Comparison of ENCODE assay signal across 8 mouse cellular contexts in the genomic region with DNA sequence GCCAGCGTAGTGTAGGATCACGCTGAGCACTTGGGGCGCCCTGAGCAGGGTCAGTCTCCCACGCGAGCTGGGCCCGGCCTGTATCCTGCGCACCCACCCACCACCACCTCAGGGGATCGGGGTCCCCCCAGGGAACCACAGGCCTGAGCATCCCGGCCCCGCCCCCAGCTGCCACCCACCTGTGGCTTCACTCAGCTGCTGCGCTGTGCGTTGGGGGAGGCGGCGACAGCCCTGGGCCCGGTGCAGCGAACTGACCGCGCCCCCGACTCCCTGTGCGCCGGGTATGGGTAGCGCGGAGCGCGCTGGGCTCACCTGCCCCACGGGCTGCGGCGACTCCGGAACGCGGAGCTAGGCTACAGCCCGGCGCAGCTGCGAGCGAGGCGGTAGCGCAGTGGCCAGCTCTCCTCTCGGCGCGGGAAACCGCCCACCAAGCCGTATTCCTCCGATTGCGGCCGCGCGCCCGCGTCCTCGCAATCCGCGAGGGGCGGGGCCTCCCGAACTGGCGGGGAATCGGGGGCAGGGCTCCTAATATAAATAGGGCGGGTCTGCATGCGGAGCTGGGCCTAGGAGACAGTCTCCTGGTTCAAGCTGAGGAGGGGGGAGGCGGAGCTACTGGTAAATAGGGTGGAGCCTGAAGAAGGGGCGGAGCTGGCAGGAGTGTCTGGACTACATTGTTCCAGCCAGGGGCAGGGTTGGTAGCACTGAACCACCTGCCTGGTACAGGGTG. TPM values are rescaled to one million over a fixed set of nuclear protein-coding genes. Genes with fewer than 3 reads are reported as not detected.
A peak's percentile ranks its signal among the peaks of the same experiment; 100 is the strongest.
DNase-seq lines count a peak whose midpoint lies in the region; ATAC-seq and TF ChIP-seq lines count a peak whose summit lies in the region.

TSS of gene C2cd4c (minus strand) at position 448 of the 727 bp plus-strand sequence.

- peak within 1 kb of the TSS; percentile 43 for H3K27ac ChIP-seq in heart, embryonic 10.5 days
- no peak within 1 kb of the TSS for H3K27ac ChIP-seq in kidney, embryonic 14.5 days (ENCODE audit: low read depth, low read length)
- no peak within 1 kb of the TSS for H3K27ac ChIP-seq in limb, embryonic 14.5 days (replicated peaks; ENCODE audit: low read depth, low read length)
- 0 out of 2 replicates have a peak within 1 kb of the TSS, but pooled peaks have one; percentile 26 for H3K27ac ChIP-seq in midbrain, embryonic 14.5 days (replicated peaks; ENCODE audit: low read depth, low read length)

- no peak for TF ChIP-seq POLR2A in limb, embryonic 14.5 days (IDR thresholded peaks at IDR 0.05; ENCODE audit: borderline replicate concordance, extremely low read depth, insufficient read depth, insufficient read length)

- peak within 1 kb of the TSS; percentile 70 for H3K4me3 ChIP-seq in heart, embryonic 10.5 days
- peak within 1 kb of the TSS; percentile 54 for H3K4me3 ChIP-seq in kidney, embryonic 14.5 days (ENCODE audit: low read length)
- H3K4me3 ChIP-seq in limb, embryonic 14.5 days (replicated peaks; ENCODE audit: low read length): peak within 1 kb of the TSS; percentile 55
- peak within 1 kb of the TSS; percentile 56 for H3K4me3 ChIP-seq in midbrain, embryonic 14.5 days (replicated peaks; ENCODE audit: low read depth, low read length)

- H3K9ac ChIP-seq in kidney, embryonic 14.5 days (ENCODE audit: low read depth, low read length): peak within 1 kb of the TSS; percentile 56
- H3K9ac ChIP-seq in limb, embryonic 14.5 days (ENCODE audit: low read depth, low read length, severe bottlenecking): peak within 1 kb of the TSS; percentile 61
- peak within 1 kb of the TSS; percentile 61 for H3K9ac ChIP-seq in midbrain, embryonic 14.5 days (replicated peaks; ENCODE audit: low read length)

- ATAC-seq in kidney, embryonic 14.5 days (ENCODE audit: low FRiP score, low TSS enrichment): peak; percentile 90
- ATAC-seq in limb, embryonic 14.5 days (ENCODE audit: low FRiP score, low read depth): peak; percentile 76
- peak; percentile 86 for ATAC-seq in midbrain, embryonic 14.5 days (ENCODE audit: low FRiP score, low TSS enrichment)

- H3K4me2 ChIP-seq in kidney, embryonic 14.5 days (replicated peaks; ENCODE audit: low read depth, low read length): peak within 1 kb of the TSS; percentile 97
- H3K4me2 ChIP-seq in limb, embryonic 14.5 days (replicated peaks; ENCODE audit: low read depth, low read length, severe bottlenecking): peak within 1 kb of the TSS; percentile 94
- peak within 1 kb of the TSS; percentile 94 for H3K4me2 ChIP-seq in midbrain, embryonic 14.5 days (ENCODE audit: low read length)

- H3K27me3 ChIP-seq in heart, embryonic 10.5 days (ENCODE audit: insufficient read depth, poor library complexity, severe bottlenecking): peaks cover 64% of the 10 kb centered on the region
- peaks cover 22% of the 10 kb centered on the region for H3K27me3 ChIP-seq in kidney, embryonic 14.5 days (ENCODE audit: control insufficient read depth, insufficient read depth, low read length)
- H3K27me3 ChIP-seq in limb, embryonic 14.5 days (ENCODE audit: control insufficient read depth, insufficient read depth, low read length): peaks cover 21% of the 10 kb centered on the region
- peaks cover 20% of the 10 kb centered on the region for H3K27me3 ChIP-seq in midbrain, embryonic 14.5 days (ENCODE audit: control insufficient read depth, insufficient read depth, low read length)

- peak; percentile 24 to 47 for DNase-seq in urinary bladder, adult 18-20 months (ENCODE audit: low spot score in 2 of 2)
- no peak for DNase-seq in urinary bladder, adult 2 months (ENCODE audit: low spot score)
- peak; percentile 90 for DNase-seq in embryo, embryonic 11 days
- peak; percentile 87 for DNase-seq in heart, embryonic 10.5 days (ENCODE audit: low spot score)
- peak; percentile 53 for DNase-seq in limb, embryonic 14.5 days (ENCODE audit: low spot score)
- peak; percentile 90 for DNase-seq in midbrain, embryonic 14.5 days
- DNase-seq in telencephalon, adult 2 months (ENCODE audit: low read depth, low spot score): peak; percentile 62

- H3K4me1 ChIP-seq in heart, embryonic 10.5 days: peaks cover 29% of the 10 kb centered on the region
- peaks cover 14% of the 10 kb centered on the region for H3K4me1 ChIP-seq in kidney, embryonic 14.5 days (ENCODE audit: control insufficient read depth, insufficient read depth, low read length)
- peaks cover 4% of the 10 kb centered on the region; the same call in 1 of the 2 replicates for H3K4me1 ChIP-seq in limb, embryonic 14.5 days (ENCODE audit: control insufficient read depth, insufficient read depth, low read length)
- peaks cover 23% of the 10 kb centered on the region for H3K4me1 ChIP-seq in midbrain, embryonic 14.5 days (ENCODE audit: control insufficient read depth, insufficient read depth, low read length)

- 1% methylated on average over 60 of the region's 60 CpGs for WGBS in heart, embryonic 10.5 days
- 1% methylated on average over 59 of the region's 60 CpGs for WGBS in kidney, embryonic 14.5 days
- 2% methylated on average over 54 of the region's 60 CpGs for WGBS in limb, embryonic 14.5 days
- under 1% methylated on average over 60 of the region's 60 CpGs for WGBS in midbrain, embryonic 14.5 days

- no peaks in the 10 kb centered on the region for H3K9me3 ChIP-seq in heart, embryonic 10.5 days
- H3K9me3 ChIP-seq in kidney, embryonic 14.5 days (ENCODE audit: control insufficient read depth, low read length): no peaks in the 10 kb centered on the region
- no peaks in the 10 kb centered on the region for H3K9me3 ChIP-seq in limb, embryonic 14.5 days (ENCODE audit: control insufficient read depth, low read length)
- no peaks in the 10 kb centered on the region for H3K9me3 ChIP-seq in midbrain, embryonic 14.5 days (ENCODE audit: control insufficient read depth, low read length)

- H3K36me3 ChIP-seq in heart, embryonic 10.5 days: no peaks in the 10 kb centered on the region
- no peaks in the 10 kb centered on the region for H3K36me3 ChIP-seq in kidney, embryonic 14.5 days (ENCODE audit: control insufficient read depth, insufficient read depth, low read length)
- H3K36me3 ChIP-seq in limb, embryonic 14.5 days (ENCODE audit: control insufficient read depth, insufficient read depth, low read length): no peaks in the 10 kb centered on the region; the same call in 1 of the 2 replicates
- H3K36me3 ChIP-seq in midbrain, embryonic 14.5 days (ENCODE audit: control insufficient read depth, insufficient read depth, low read length): no peaks in the 10 kb centered on the region

RNA-seq across cellular contexts. Expression of gene C2cd4c, which starts in this region (rescaled TPM):
- 0.04 and 0.06 TPM in 2 replicates for polyA plus RNA-seq in urinary bladder, adult 2 months (2012; rRNA removed)
- not detected in 2 replicates for polyA plus RNA-seq in heart, embryonic 10.5 days (2016; fragmentation: Nextera tagmentation; extraction: Ambion mirVana)
- not detected in 2 replicates for polyA plus RNA-seq in kidney, embryonic 14.5 days (2014; fragmentation: Nextera tagmentation; extraction: Ambion mirVana)
- polyA plus RNA-seq in limb, embryonic 14.5 days (2012; rRNA removed): 1.0 and 1.2 TPM in 2 replicates
- polyA plus RNA-seq in limb, embryonic 14.5 days (2014; fragmentation: Nextera tagmentation; extraction: Ambion mirVana): not detected in 2 replicates
- polyA plus RNA-seq in midbrain, embryonic 14.5 days (2014; fragmentation: Nextera tagmentation; extraction: Ambion mirVana): 0.84 and 1.4 TPM in 2 replicates

Comparison
In these comparisons a context has a peak if more than half of its experiments do, and no peak if none do; other contexts are left out.
1. Peak in DNase-seq, H3K4me3 ChIP-seq and H3K27ac ChIP-seq in heart, embryonic 10.5 days; RNA of the gene not detected or under 1 TPM.
2. Peak in ATAC-seq, H3K4me3 ChIP-seq, H3K9ac ChIP-seq and H3K4me2 ChIP-seq in kidney, embryonic 14.5 days; RNA of the gene not detected or under 1 TPM.